Mouse (Mus musculus) MN1 (cell line): ENCODE data around the gene Dct.

Experiments used
- DNase-seq: peaks from one replicate; pipeline ENCODE4 v3.0.0-alpha.2; 2016; ENCODE audit warnings: low spot score

Gene Dct

DNA sequence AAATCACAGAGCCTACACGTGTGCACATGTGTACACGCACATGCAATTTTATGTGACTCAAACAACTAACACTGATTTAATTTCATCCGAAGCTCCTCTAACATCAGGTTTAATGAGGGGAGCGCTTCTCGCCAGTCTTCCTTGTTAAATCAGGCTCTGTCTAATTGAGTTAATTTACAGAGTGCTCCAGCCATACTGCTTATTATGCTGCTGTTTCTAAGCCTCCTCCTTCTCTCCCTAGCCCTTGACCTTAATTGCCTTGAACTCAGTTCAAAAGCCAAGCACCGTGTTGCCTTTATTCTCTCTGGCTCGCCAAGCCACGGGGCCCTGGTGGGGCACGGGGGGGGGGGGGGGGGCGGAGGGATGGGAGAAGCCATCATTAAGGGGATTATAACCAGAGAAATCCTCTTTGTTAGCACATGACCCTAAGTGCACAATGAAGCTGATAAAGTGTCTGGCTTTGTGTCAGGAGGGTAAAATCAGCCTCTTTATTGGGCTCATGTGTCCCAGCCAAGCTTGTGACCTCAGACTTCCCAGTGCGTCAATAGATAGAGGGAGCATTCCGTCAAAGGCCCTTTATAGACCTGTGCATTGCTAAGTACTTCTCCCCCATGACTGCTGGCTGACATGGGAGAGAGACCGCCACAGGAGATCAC is at the start of gene Dct:
Dct (minus strand) TSS at position 270 of the 656 bp plus-strand sequence.
- no peak for DNase-seq

DNA sequence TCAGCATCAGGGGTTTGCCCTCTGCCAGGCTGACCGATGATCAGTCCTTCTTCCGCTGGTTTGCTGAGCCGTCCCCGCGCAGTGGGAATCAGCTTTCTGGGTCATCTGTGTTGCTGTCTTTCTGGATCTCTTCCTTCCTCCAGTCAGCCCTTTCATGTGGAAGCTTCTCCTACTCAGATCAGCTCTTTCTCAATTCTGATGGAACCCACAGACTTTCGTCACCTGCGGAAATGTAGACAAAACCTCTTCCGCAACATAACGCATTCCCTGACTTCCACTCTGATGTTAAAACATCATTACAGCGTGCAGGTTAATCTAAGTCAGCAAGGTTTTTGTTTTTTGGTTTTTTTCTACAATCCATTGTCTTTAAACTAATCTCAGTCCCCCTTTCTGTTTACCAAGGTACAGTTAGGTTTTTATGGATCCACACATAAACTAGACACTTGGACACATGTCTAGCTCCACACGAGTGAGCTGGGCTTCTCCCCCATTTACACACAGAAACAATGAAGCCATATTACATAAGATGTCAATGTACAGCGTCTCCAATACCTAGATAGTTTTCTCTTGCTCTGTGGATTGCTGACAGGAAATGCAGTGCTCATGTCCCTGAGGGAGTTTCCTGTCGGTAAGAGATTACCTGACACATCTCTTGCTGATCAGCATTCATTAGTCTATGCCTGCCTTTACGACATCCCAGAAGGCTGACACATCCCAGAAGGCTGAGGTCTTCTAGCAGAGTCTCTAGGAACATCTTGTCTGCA is 49.4 kb upstream of the Dct start:
- DNase-seq, result no peak

DNA sequence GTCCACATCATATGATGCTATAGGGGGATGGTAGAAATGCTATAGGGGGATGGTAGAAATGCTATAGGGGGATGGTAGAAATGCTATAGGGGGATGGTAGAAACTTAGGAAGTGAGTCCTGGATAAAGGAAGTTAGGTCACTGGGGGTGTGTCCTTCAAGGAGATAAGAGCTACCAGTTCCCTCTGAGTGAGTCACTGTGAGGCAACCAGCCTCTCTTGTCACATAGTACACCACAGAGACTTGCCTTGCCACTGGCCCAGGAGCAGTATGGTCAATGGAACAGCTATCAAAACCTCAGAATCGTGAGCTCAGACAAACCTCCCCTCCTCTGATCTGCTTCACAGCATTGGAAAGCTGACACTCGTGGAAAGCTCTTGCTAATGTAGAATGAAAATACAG is 46.2 kb upstream of the Dct start:
- DNase-seq, result no peak

DNA sequence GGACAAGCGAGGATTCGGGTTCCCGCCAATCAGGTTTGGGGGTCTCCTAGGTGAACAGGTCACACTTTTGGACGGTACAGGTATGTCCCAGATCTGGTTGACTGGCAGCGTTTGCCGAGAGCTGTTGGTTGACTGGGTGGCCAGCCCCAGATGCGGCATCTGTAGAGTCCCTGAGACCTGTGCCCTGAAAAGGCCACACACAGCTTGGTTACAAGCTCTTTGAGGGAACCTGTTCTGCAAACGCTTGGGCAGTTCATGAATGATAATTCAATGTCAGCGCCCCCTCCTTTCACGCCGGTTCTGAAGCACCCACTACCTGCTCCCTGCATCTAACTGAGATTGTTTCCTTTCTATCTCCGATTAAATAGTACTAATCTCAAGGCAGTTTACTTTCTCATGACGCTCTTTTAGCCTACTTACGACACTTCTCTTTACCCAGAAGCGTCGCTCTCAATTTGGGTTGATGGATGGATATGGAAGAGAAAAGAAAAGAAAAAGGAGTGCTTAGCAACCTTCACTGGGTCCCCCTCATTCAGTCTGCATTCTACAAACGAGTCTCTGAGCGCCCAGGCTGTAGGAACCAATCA is 37.9 kb upstream of the Dct start:
- no peak for DNase-seq

DNA sequence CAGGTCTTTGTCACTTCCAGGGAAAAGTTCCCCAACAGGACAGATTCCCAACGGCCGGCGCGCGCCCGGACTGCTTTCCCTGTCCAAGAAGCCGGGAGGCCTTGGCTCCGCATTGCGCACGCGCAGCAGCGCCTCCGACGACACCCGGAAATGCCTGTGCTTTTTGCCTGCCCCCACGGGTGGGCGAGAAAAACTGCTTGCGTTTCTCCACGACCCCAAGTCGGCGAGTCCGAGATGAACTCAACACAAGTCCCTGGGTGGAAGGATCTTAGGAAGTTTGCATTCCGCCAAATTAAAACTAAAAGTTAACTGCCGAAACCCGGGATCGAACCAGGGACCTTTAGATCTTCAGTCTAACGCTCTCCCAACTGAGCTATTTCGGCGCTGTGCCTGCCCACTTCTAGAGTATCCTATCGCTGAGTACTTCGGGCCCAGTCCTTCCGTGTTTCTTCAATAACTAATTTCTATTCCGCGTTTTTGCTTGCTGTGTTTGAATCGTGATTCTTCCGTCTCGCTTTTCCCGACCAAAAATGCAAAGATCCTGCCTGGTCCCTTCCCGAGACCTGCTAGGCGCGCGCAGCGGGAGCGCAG is 37.3 kb upstream of the Dct start:
- DNase-seq, result peak; percentile 86

DNA sequence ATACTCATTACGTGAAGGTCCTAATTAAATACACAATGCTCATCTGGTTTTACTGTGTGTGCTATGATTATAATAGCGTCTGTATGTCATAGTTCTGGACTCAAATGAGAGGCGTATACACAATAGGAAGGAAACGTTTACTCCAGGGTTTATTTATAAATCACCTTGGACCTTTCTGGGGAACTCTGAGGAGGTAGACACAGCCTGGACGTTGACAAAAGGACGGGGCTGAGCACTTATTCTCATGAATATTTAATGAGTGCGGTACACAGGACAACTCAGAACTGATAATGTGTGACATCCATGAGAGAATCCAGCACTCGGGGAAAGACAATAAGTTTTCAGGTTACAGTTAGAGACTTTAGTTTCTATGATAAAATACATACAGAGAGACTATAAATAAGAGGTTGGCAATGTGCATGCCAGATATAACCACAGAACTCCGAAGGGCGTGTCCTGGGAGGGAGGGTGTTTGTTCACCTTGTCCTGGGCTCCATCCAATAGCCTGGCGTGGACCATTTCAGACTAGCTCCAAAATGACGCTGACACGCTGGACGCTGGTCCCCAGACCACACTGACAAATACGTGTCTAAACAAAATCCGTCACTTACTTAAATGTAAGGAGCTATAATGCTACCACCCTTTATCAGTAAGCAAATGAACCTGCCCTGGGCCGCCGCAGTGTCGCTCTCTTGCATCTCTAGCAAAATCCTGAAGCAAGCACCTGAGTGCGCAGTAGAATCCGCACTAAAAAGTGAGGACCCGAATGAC is 36.6 kb upstream of the Dct start:
- DNase-seq, result peak; percentile 35

DNA sequence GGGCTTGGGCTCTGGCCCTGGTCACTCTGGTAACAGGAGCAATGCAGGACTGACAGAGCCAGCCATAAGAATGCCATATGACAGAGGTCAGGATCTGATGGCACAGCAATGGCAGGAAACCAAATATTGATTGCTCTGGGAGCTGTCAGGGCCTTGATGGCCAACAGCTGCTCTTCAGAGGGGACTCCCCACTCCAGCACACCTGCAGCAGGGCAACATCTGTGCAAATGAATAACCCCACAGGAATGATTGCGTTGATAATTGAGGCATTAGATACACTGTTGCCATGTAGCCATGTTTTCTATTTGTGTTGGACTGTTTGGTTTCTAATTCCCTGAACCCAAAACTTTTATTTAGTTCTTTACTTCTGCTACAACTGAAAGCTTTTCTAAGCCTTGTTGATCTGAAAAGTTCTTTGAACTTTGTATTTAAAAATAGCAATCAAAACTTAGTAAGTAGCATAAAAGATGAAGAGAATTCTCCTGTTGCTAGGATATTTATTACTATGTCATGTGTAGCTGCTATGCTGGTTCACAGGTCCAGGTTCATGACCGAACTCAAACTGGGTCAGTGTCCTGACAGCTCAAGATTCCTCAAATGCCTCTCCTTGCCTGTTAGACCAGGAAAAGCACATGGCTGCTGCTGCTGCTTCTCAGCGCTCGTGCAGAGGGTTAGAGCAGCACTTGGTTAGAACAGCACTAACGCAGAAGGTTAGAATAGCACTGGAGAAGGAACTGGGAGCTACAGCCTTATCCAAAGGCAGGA is 34.4 kb upstream of the Dct start:
- DNase-seq, result peak; percentile 27

DNA sequence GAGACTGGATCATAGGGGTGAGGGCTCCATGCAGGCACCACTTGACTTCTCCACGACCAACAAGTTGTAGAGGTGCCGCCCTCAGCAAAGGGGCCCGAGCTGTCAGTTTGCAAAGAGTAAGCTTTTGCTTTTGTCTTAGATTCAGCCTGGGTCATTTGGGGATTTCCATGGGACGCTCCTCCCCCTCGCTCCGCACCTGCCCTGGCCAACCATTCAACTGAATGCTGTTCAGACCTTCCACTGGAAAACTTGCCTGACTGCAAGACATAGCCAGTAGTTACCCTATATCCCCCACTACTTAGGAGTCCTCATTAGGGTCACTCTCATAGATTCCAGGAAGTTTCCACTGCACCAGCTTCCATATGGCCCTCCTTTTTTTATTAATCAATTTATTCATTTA is 31.8 kb upstream of the Dct start:
- DNase-seq, result no peak

DNA sequence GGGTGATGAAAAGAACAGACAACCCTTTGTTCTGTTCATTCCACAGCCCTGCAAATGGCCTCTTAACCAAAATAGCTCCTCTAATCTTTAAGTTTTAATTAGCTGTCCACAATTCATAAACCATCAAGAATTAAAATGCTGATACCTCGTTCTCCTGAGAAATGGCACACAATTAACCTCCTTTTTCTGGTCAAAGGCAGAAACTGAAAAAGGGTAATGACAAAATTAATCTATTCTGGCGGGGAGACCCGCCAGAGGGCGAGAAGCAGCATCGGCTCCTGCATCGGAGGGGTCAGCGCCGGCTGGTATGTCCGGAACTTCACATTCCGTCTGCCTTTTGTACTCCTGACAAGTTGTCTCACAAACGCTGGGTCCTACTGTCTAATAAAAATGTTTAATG is 28.6 kb upstream of the Dct start:
- DNase-seq, result no peak

DNA sequence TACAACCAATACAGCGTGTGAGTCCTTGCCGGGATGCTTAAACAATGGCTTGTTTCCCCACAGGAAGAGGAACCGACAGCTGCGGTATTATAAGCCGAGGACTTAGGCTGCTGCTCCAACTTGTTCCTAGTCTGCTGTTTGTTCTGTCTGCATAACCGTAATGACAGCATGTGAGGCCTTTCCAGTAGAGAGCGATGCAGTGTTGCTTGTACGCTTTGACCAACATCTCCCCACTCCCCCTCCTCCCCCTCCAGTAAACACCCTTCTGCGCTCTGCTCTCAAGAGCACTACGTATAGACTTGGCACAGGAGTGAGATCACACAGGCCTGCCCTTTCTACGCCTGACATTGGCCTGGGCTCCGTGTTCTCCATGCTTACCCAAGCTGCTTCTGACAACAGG is 18.1 kb upstream of the Dct start:
- DNase-seq, result no peak

DNA sequence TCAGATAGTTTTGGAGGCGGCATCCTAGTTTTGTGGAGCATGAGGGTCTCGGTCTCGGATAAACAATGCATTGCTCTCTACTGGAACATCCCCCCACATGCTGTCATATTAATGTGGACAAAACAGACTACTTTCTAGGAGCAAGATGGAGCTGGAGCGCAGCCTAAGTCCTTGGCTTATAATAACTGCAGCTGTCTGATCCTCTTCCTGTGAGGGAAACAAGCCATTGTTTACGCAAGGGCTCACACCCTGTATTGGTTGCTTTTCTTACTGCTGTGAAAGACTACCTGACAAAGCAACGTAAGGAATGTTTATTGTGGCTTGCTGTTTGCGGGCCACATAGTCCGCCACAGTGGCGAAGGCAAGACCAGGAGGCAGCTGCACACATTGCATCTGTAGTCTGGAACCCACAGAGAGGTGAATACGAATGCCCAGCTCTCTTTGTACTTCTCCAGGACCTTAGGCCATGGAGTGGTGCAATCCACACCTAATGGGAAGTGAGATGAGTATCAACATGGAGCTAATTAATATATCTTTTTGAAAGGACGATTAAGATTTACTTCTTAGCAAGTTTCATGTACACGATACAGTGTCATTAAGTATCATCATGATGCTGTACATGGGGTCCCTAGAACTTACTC is 17.5 kb upstream of the Dct start:
- DNase-seq, result no peak

DNA sequence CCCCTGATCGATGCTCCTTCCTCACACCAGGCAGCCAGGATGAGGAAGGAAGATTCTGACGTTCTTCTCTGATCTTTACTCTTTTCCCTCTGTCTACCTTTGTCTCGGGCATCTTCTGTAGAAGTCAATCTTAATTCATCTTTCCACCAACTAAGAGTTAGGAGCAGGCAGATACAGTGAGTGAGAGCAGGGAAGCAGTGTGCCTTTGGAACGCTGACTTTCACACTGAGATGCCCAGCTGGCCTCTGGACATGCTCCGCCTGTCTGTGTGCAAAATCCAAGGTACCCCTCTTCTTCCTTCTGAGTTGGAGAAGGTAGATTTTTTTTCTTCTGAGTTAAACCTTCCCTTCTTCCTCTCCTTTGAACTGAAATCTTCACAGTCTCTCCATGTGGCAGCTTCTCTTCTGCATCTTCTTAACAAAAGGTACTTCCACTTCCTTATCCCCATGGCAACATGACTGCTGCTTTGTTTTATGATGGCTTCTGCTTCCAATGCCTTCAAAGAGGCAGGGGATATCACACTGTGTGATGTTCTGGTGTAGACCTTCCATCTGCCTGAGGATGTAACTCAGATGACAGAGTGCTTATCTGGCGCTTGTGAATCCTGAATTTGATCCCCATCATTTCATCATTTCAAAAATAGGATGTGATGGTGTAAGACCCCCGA is 9.9 kb upstream of the Dct start:
- DNase-seq, result no peak

DNA sequence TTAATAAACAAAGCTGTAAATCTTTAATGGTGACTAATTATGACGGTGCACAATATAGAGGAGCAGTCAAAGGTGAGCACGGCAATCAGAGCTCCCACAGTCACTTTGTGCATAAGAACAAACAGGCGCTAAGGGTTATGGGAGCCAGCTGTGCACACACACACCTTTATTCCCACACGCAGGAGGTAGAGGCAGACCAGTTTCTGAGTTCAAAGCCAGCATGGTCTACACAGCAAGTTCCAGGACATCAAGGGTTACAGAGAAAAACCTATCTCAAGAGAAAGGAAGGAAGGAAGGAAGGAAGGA is 6.5 kb upstream of the Dct start:
- no peak for DNase-seq

DNA sequence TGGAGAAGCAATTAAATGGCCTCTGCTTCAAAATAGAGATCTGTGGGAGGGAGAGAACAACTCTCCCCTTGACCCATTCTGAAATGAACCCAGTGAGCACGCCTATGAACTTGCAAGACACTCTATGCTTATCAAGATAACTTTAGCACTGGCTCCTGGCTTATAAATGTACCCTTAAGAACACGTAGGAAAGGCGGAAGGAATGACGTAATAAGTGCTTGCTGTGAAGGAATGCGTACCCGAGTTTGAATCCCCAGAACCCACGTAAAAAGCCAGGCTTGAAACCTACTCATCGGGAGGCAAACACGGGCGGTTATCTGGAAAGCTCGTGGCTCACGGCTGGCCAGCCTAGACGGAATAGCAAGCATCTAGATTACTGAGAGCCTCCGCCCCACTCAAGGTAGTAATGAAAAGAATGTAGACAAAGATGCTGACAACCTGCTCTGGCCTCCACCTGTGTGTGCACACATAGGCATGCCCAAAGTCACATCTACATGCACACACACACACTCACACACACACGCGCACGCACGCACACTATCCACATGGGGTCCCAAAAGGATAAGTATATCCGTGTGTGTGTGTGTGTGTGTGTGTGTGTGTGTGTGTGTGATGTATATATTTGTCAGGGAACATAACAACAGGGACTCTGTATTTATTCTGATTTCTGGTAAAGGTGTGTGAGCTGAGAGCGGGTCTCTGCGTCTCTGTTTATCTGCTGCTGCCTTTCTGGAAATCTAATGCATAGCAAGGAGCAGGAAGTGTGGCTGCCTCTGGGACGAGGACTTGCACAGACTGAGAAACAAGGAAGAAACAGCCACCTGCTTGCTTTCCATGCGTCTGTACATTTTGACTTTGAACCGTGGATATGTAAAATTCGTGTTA is 5.9 kb upstream of the Dct start:
- DNase-seq, result no peak

DNA sequence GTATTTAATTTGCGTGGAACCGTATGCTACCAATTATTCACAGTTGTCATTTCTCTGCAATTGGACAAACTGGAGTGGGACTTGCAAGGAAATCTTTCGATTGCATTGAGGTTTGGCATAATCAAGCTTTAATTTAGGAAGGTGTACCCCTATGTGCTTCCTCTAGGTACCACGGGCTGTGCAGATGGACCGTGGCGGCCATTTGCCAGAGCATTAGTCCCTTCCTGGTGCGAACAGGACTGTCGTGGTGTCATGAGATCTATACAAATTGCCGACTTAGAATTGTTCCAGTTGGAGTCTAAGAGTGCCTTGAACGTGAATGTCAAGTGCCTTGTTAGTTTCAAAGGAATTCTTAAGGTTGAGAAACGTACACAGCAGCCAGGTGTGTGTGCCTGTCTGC is 726 bp upstream of the Dct start:
- no peak for DNase-seq

DNA sequence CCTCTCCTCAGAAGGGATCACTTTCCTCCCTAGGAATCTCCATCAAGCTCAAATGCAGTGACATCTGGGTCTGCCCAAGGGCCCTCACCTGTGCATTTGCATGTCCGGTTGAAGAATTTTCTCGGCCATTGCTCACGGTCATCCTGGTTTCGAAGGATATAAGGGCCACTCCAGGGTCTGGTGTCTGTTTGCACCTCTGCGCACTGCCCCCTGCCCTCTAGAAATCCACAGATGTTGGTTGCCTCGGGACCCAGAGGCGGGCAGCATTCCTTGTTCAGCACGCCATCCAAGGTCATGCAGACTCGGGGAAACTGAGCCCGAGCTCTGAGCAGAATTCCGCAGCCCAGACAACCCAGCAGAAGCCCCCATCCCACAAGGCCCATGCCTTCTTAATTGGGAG is 648 bp downstream of the Dct start:
- DNase-seq, result no peak

DNA sequence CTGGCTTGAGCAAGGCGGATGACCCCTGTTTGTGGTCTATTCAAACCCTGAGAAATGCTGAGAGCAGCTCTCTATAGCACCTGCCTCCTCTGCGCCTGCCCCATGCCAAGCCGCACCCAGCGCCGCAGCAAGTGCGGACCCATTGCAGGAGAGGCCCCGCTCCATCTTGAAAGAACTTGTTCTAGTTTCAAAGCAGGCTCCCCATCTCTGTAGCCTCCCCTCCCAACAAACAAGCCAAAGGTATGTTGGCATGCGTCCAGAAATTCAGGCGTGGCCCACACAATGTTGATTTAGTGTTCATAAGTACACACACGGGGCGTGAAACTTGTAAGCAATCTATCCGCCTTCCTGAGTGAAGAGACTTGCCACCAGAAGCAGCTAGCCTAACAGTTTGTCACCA is 1.1 kb downstream of the Dct start:
- no peak for DNase-seq

DNA sequence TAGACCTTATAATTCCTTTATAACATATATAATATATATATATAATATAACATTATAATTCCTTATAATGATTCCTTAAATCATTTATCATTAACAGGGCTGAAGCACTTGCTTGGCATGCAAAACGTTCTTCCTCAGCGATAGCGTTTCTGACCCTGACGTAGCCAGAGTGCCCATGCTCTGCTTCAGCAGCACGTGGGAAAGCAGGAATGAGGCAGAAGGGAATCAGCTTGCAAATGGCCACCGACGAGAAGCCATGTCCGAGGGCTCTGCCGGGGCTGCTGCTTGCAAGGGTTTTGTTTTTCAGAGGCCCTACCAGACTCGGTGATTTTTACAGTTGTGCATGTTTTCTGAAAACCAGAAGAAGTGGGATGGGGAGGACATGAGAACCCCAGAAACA is 1.6 kb downstream of the Dct start:
- no peak for DNase-seq

DNA sequence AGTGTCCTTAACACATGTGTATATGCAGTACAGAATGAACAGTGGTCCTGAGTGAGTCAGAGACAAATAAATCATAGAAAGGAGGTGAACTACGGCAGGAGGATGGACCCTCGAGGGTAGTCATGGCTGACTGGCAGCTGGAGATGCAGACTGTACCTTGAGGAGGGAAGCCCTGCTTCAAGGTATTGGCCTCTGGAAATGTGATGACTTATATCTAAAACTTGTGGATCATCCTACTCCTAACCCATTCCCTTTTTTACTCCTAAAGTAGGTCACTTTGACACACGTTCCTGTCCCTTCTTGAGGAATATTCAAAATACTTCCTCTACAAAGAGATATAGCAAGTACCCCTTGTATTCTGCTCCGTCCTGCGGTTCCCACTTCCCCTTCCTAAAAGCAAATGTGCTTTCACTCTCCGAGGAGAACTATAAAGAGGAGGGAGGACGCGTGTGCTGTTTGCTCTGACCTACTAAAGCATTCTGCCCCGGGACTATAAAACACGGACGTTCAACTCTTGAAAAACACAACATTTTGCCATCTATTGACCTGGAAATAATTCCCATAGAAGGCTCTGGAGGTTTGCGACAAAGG is 2.3 kb downstream of the Dct start:
- DNase-seq, result no peak
